Comparison of ENCODE assay signal across 11 mouse cellular contexts in the genomic region with DNA sequence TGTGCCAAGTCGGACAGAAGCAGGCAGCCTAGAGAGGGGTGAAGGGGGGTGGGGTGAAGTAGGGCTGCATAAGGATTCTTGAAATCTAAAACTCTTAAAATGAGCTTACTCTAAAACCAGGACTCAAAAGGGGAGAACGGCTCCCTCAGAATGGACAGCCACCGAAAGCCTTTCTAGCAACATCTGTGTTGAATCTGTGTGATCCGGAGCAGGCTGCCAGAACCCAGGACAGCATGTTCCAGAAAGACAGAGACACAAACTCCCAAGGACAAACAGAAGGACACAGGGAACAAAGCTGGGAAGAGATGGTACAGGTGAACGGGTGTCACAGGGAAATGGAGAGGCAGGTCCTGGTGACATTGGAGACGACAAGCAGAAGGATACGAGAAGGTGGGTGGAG. TPM values are rescaled to one million over a fixed set of nuclear protein-coding genes. Genes with fewer than 3 reads are reported as not detected.
DNase-seq lines count a peak whose midpoint lies in the region; ATAC-seq and TF ChIP-seq lines count a peak whose summit lies in the region.
"Had no signal": no experiment of that assay in that cellular context is flagged by ENCODE, and none has a peak within 500 bp of the region (broad histone marks: within the 10 kb centered on the region; RNA-seq: fewer than 3 reads in every experiment).

No protein-coding gene starts in this region.

- TF ChIP-seq CTCF in lung, adult 2 months (IDR thresholded peaks at IDR 0.05; ENCODE audit: insufficient read depth, low read length): no peak

- 53% methylated on average over 7 of the region's 7 CpGs for WGBS in lung, embryonic 16.5 days
- 32% methylated on average over 7 of the region's 7 CpGs for WGBS in lung, adult 2 months
- 69% methylated on average over 7 of the region's 7 CpGs for WGBS in intestine, embryonic 16.5 days

- no peak overlapping the region for H3K4me3 ChIP-seq in lung, embryonic 16.5 days (ENCODE audit: low read length)
- no peak overlapping the region for H3K4me3 ChIP-seq in lung, adult 2 months (replicated peaks; ENCODE audit: extremely low read depth, low read depth, low read length)
- H3K4me3 ChIP-seq in intestine, embryonic 16.5 days (ENCODE audit: low read length): no peak overlapping the region
- H3K4me3 ChIP-seq: erythroblast, embryonic 14.5 days; neural tube, embryonic 12.5 days had no signal

- H3K4me2 ChIP-seq in lung, embryonic 16.5 days (ENCODE audit: low read depth, low read length): no peak overlapping the region
- H3K4me2 ChIP-seq in intestine, embryonic 16.5 days (ENCODE audit: low read depth, low read length): no peak overlapping the region

- no peak for ATAC-seq in lung, embryonic 16.5 days (ENCODE audit: low read depth)
- ATAC-seq in intestine, embryonic 16.5 days: no peak
- ATAC-seq in granulocyte monocyte progenitor cell, adult 5-6 weeks (replicated peaks; ENCODE audit: poor library complexity, severe bottlenecking): no peak
- ATAC-seq: activated CD4-positive, CD25-positive, alpha-beta regulatory T cell, adult 4 months had no signal

- H3K9ac ChIP-seq in lung, embryonic 16.5 days (ENCODE audit: low read length): no peak overlapping the region
- 0 out of 2 replicates have a peak overlapping the region, but pooled peaks have one; percentile 17 for H3K9ac ChIP-seq in intestine, embryonic 16.5 days (ENCODE audit: low read depth, low read length)

- H3K27me3 ChIP-seq in lung, embryonic 16.5 days (ENCODE audit: control insufficient read depth, insufficient read depth, low read depth, low read length): no peaks in the 10 kb centered on the region
- no peaks in the 10 kb centered on the region for H3K27me3 ChIP-seq in intestine, embryonic 16.5 days (replicated peaks; ENCODE audit: control insufficient read depth, insufficient read depth, low read length)
- H3K27me3 ChIP-seq: neural tube, embryonic 12.5 days had no signal

- TF ChIP-seq POLR2A in lung, adult 2 months (IDR thresholded peaks at IDR 0.05; ENCODE audit: borderline replicate concordance, extremely low read depth, low read depth, low read length): no peak

- peak overlapping the region; percentile 95 for H3K27ac ChIP-seq in lung, embryonic 16.5 days (ENCODE audit: low read length)
- H3K27ac ChIP-seq in intestine, embryonic 16.5 days (ENCODE audit: low read length): peak overlapping the region; percentile 24; the same call in 1 of the 2 replicates

- peaks cover 66% of the 10 kb centered on the region for H3K4me1 ChIP-seq in lung, embryonic 16.5 days (replicated peaks; ENCODE audit: control insufficient read depth, insufficient read depth, low read length)
- peaks cover 45% of the 10 kb centered on the region for H3K4me1 ChIP-seq in lung, adult 2 months (ENCODE audit: control insufficient read depth, insufficient read depth, low read length)
- peaks cover 75% of the 10 kb centered on the region for H3K4me1 ChIP-seq in intestine, embryonic 16.5 days (ENCODE audit: control insufficient read depth, insufficient read depth, low read length)

- peaks cover 3% of the 10 kb centered on the region; the same call in 1 of the 2 replicates for H3K36me3 ChIP-seq in lung, embryonic 16.5 days (ENCODE audit: control insufficient read depth, insufficient read depth, low read length)
- H3K36me3 ChIP-seq in intestine, embryonic 16.5 days (ENCODE audit: control insufficient read depth, insufficient read depth, low read length): peaks cover 6% of the 10 kb centered on the region; the same call in 1 of the 2 replicates

- H3K9me3 ChIP-seq in lung, embryonic 16.5 days (ENCODE audit: control insufficient read depth, low read length): no peaks in the 10 kb centered on the region
- H3K9me3 ChIP-seq in intestine, embryonic 16.5 days (ENCODE audit: control insufficient read depth, low read length): no peaks in the 10 kb centered on the region
- H3K9me3 ChIP-seq: neural tube, embryonic 12.5 days had no signal

- DNase-seq in adrenal gland, adult 2 months: peak; percentile 58
- DNase-seq in adrenal gland, adult 8-10 months: no peak
- DNase-seq in lung, adult 2 months: no peak
- peak; percentile 43 for DNase-seq in skeletal muscle tissue, adult 2 months (ENCODE audit: low read depth, low spot score)
- no peak for DNase-seq in spleen, postnatal 4 days (ENCODE audit: low spot score in 2 of 2)

RNA-seq across cellular contexts. Expression of a gene that starts 25.6 kb away (rescaled TPM):
- 10 to 100 TPM; 53.9 to 56.5 TPM for total RNA-seq in adrenal gland, adult 2 months (2021)
- polyA plus RNA-seq in adrenal gland, adult 2 months (2012; rRNA removed): 21.3 and 22.2 TPM in 2 replicates
- 10 to 100 TPM; 51.7 to 94.5 (median 70.6) TPM for total RNA-seq in adrenal gland, adult 8-10 months (2022)
- polyA plus RNA-seq in lung, embryonic 16.5 days (2015; fragmentation: Nextera tagmentation; extraction: Ambion mirVana): 40.6 and 48.7 TPM in 2 replicates
- 25.3 and 29.8 TPM in 2 replicates for polyA plus RNA-seq in lung, adult 2 months (2012; rRNA removed)
- polyA plus RNA-seq in intestine, embryonic 16.5 days (2015; fragmentation: Nextera tagmentation; extraction: Ambion mirVana): 57.3 and 61.6 TPM in 2 replicates
- 53.0 and 58.3 TPM in 2 replicates for total RNA-seq in granulocyte monocyte progenitor cell, adult 5-6 weeks (2014; fragmentation: Nextera tagmentation)
- total RNA-seq in granulocyte monocyte progenitor cell, adult 5-6 weeks (2017): 32.2 and 33.7 TPM in 2 replicates

Comparison
In these comparisons a context has a peak if more than half of its experiments do, and no peak if none do; other contexts are left out.
1. DNase-seq: peak in adrenal gland, adult 2 months (single experiment) and skeletal muscle tissue, adult 2 months (single experiment); none in adrenal gland, adult 8-10 months (single experiment), lung, adult 2 months (single experiment) and spleen, postnatal 4 days (0 of 2).